Mouse (Mus musculus) liver, embryonic 14.5 days (tissue): Measurements from ENCODE around the gene Arl2.

Source experiments
- CTCF ChIP-seq: IDR thresholded peaks from 2 replicates; pipeline ENCODE4 v1.5.1; 2016; ENCODE audit warnings: antibody characterized with exemption, low read depth, control low read depth
- EP300 ChIP-seq: IDR thresholded peaks from 2 replicates; pipeline ENCODE4 v1.6.1; 2016; ENCODE audit warnings: antibody characterized with exemption, low read depth

GRCm38 (mm10) chr19:6097847-6098246 lies 43.5 kb downstream of the Arl2 start:
- no peak for TF ChIP-seq CTCF
- TF ChIP-seq EP300, result no peak
